Mouse (Mus musculus): ENCODE measurements around the gene Sae1.
A peak's percentile ranks its signal among the peaks of the same experiment; 100 is the strongest.

The Sae1 gene

GRCm38 (mm10) chr7:16349999-16350398 lies 37.6 kb downstream of the Sae1 start:
- no peak for DNase-seq

GRCm38 (mm10) chr7:16345297-16345696 lies 42.3 kb downstream of the Sae1 start:
- DNase-seq = no peak

GRCm38 (mm10) chr7:16344598-16344997 lies 43.0 kb downstream of the Sae1 start:
- DNase-seq = no peak

GRCm38 (mm10) chr7:16337733-16338132 lies 49.9 kb downstream of the Sae1 start:
- no peak for DNase-seq

- DNase-seq = no peak
Observed at GRCm38 (mm10) chr7:16329146-16329545, 58.5 kb downstream of the Sae1 start.

- no peak for DNase-seq
Observed at GRCm38 (mm10) chr7:16326607-16326971, 61.0 kb downstream of the Sae1 start.

GRCm38 (mm10) chr7:16325920-16326606 lies 61.5 kb downstream of the Sae1 start:
- DNase-seq = peak; percentile 91

GRCm38 (mm10) chr7:16324661-16325060 lies 62.9 kb downstream of the Sae1 start:
- no peak for DNase-seq

GRCm38 (mm10) chr7:16320479-16320878 lies 67.1 kb downstream of the Sae1 start:
- DNase-seq = no peak

GRCm38 (mm10) chr7:16319216-16319615 lies 68.4 kb downstream of the Sae1 start:
- DNase-seq = no peak

- DNase-seq = peak; percentile 26
Observed at GRCm38 (mm10) chr7:16317094-16317493, 70.5 kb downstream of the Sae1 start.

GRCm38 (mm10) chr7:16315222-16315759 lies 72.3 kb downstream of the Sae1 start:
- peak; percentile 41 for DNase-seq

- peak; percentile 59 for DNase-seq
Observed at GRCm38 (mm10) chr7:16314221-16314775, 73.3 kb downstream of the Sae1 start.

- peak; percentile 78 for DNase-seq
Observed at GRCm38 (mm10) chr7:16313481-16314220, 74.0 kb downstream of the Sae1 start.

- peak; percentile 72 for DNase-seq
Observed at GRCm38 (mm10) chr7:16312672-16313311, 74.8 kb downstream of the Sae1 start.

GRCm38 (mm10) chr7:16312011-16312671 lies 75.5 kb downstream of the Sae1 start:
- peak; percentile 63 for DNase-seq

GRCm38 (mm10) chr7:16311453-16312004 lies 76.1 kb downstream of the Sae1 start:
- peak; percentile 66 for DNase-seq

GRCm38 (mm10) chr7:16310521-16311452 lies 76.8 kb downstream of the Sae1 start:
- peak; percentile 72 for DNase-seq

GRCm38 (mm10) chr7:16310020-16310520 lies 77.5 kb downstream of the Sae1 start:
- DNase-seq = peak; percentile 88

- DNase-seq = peak; percentile 89
Observed at GRCm38 (mm10) chr7:16309318-16310019, 78.1 kb downstream of the Sae1 start.

Data from cerebellum, adult 9-10 months (tissue).